Mouse (Mus musculus) G1E (cell line): ENCODE data around the gene Pnmal2.

Source experiments
- CTCF ChIP-seq: IDR thresholded peaks from 2 replicates; pipeline ENCODE4 v1.5.1; 2012; ENCODE audit warnings: low read depth, low read length, inconsistent platforms, mixed read lengths
- GATA1 ChIP-seq: IDR thresholded peaks from 2 replicates; pipeline ENCODE4 v1.6.1; 2012; ENCODE audit warnings: borderline replicate concordance, low read length, inconsistent platforms, mixed read lengths

GRCm38 (mm10) chr7:16978173-16978572 is 33.7 kb downstream of the Pnmal2 start:
- TF ChIP-seq CTCF (no peak), GATA1 (no peak)
